Mouse (Mus musculus): ENCODE measurements around the gene Ap1s1. TPM values are rescaled to one million over a fixed set of nuclear protein-coding genes. Genes with fewer than 3 reads are reported as not detected.

The Ap1s1 gene
- polyA plus RNA-seq, 1 experiment from 2014 or later = 209 TPM

- no peak for ATAC-seq (ENCODE audit: low FRiP score)
- Histone ChIP-seq H3K27ac (no peak overlapping the region), H3K9ac (peak overlapping the region; percentile 45), H3K9me3 (no peaks in the 10 kb centered on the region), H3K4me3 (replicated peaks) (peak overlapping the region; percentile 49), H3K4me2 (peak overlapping the region; percentile 98), H3K27me3 (peaks cover 77% of the 10 kb centered on the region), H3K4me1 (peaks cover 37% of the 10 kb centered on the region), H3K36me3 (replicated peaks) (peaks cover 11% of the 10 kb centered on the region)
- WGBS = under 1% methylated on average over 78 of the region's 78 CpGs
Measured at GRCm38 (mm10) chr5:137031076-137032032, 14.6 kb downstream of the Ap1s1 start.

- Histone ChIP-seq H3K9ac (no peak overlapping the region), H3K4me2 (peak overlapping the region; percentile 98), H3K4me1 (peaks cover 39% of the 10 kb centered on the region), H3K27ac (no peak overlapping the region), H3K36me3 (replicated peaks) (peaks cover 2% of the 10 kb centered on the region), H3K9me3 (no peaks in the 10 kb centered on the region), H3K4me3 (replicated peaks) (peak overlapping the region; percentile 49), H3K27me3 (peaks cover 86% of the 10 kb centered on the region)
- ATAC-seq (ENCODE audit: low FRiP score) = no peak
- 11% methylated on average over 22 of the region's 22 CpGs for WGBS
Measured at GRCm38 (mm10) chr5:137030416-137030810, 15.5 kb downstream of the Ap1s1 start.

GRCm38 (mm10) chr5:137029643-137030415, 16.1 kb downstream of the Ap1s1 start:
- WGBS = under 1% methylated on average over 52 of the region's 52 CpGs
- H3K4me3 ChIP-seq (replicated peaks) = peak overlapping the region; percentile 49
- peak; percentile 85 for ATAC-seq (ENCODE audit: low FRiP score)
- peaks cover 92% of the 10 kb centered on the region for H3K27me3 ChIP-seq
- H3K9me3 ChIP-seq = no peaks in the 10 kb centered on the region
- H3K4me2 ChIP-seq = peak overlapping the region; percentile 98
- peaks cover 41% of the 10 kb centered on the region for H3K4me1 ChIP-seq
- no peaks in the 10 kb centered on the region; the same call in 1 of the 2 replicates for H3K36me3 ChIP-seq (replicated peaks)
- H3K9ac ChIP-seq = peak overlapping the region; percentile 44; the same call in 1 of the 2 replicates
- H3K27ac ChIP-seq = no peak overlapping the region

GRCm38 (mm10) chr5:137029273-137029585, 16.7 kb downstream of the Ap1s1 start:
- Histone ChIP-seq H3K4me2 (peak overlapping the region; percentile 98), H3K9ac (peak overlapping the region; percentile 44; the same call in 1 of the 2 replicates), H3K27ac (no peak overlapping the region), H3K36me3 (replicated peaks) (no peaks in the 10 kb centered on the region), H3K27me3 (peaks cover 95% of the 10 kb centered on the region), H3K4me1 (peaks cover 41% of the 10 kb centered on the region), H3K4me3 (replicated peaks) (peak overlapping the region; percentile 49), H3K9me3 (no peaks in the 10 kb centered on the region)
- ATAC-seq (ENCODE audit: low FRiP score) = no peak
- WGBS = 0% methylated on average over 8 of the region's 8 CpGs

- Histone ChIP-seq H3K9ac (no peak overlapping the region), H3K4me3 (replicated peaks) (peak overlapping the region; percentile 49), H3K4me2 (peak overlapping the region; percentile 98), H3K27ac (no peak overlapping the region), H3K4me1 (peaks cover 41% of the 10 kb centered on the region), H3K9me3 (no peaks in the 10 kb centered on the region), H3K36me3 (replicated peaks) (no peaks in the 10 kb centered on the region), H3K27me3 (peaks cover 96% of the 10 kb centered on the region)
- 2% methylated on average over 28 of the region's 29 CpGs for WGBS
- no peak for ATAC-seq (ENCODE audit: low FRiP score)
Measured at GRCm38 (mm10) chr5:137028561-137029272, 17.2 kb downstream of the Ap1s1 start.

GRCm38 (mm10) chr5:137026092-137026491, 19.8 kb downstream of the Ap1s1 start, which contains the start of gene Vgf:
Vgf (plus strand) TSS chr5:137026392.
- no peak for ATAC-seq (ENCODE audit: low FRiP score)
- 0 out of 2 replicates have a peak within 1 kb of the TSS, but pooled peaks have one; percentile 8 for H3K4me3 ChIP-seq (replicated peaks)
- H3K27ac ChIP-seq = no peak within 1 kb of the TSS
- peaks cover 75% of the 10 kb centered on the region for H3K27me3 ChIP-seq
- H3K36me3 ChIP-seq (replicated peaks) = no peaks in the 10 kb centered on the region
- peaks cover 27% of the 10 kb centered on the region for H3K4me1 ChIP-seq
- H3K9me3 ChIP-seq = no peaks in the 10 kb centered on the region
- 27% methylated on average over 4 of the region's 4 CpGs for WGBS
- H3K4me2 ChIP-seq = peak within 1 kb of the TSS; percentile 29
- H3K9ac ChIP-seq = no peak within 1 kb of the TSS

- no peaks in the 10 kb centered on the region for H3K9me3 ChIP-seq
- no peak for ATAC-seq (ENCODE audit: low FRiP score)
- H3K36me3 ChIP-seq (replicated peaks) = no peaks in the 10 kb centered on the region
- H3K9ac ChIP-seq = no peak overlapping the region
- H3K27me3 ChIP-seq = peaks cover 71% of the 10 kb centered on the region
- H3K4me3 ChIP-seq (replicated peaks) = 0 out of 2 replicates have a peak overlapping the region, but pooled peaks have one; percentile 8
- peak overlapping the region; percentile 29 for H3K4me2 ChIP-seq
- H3K27ac ChIP-seq = no peak overlapping the region
- 1% methylated on average over 23 of the region's 23 CpGs for WGBS
- peaks cover 18% of the 10 kb centered on the region for H3K4me1 ChIP-seq
Measured at GRCm38 (mm10) chr5:137025132-137025531, 20.8 kb downstream of the Ap1s1 start.

GRCm38 (mm10) chr5:137024318-137024717, 21.6 kb downstream of the Ap1s1 start:
- 42% methylated on average over 3 of the region's 3 CpGs for WGBS
- no peaks in the 10 kb centered on the region for H3K9me3 ChIP-seq
- ATAC-seq (ENCODE audit: low FRiP score) = no peak
- H3K36me3 ChIP-seq (replicated peaks) = no peaks in the 10 kb centered on the region
- H3K9ac ChIP-seq = no peak overlapping the region
- H3K4me2 ChIP-seq = no peak overlapping the region
- no peak overlapping the region for H3K27ac ChIP-seq
- H3K27me3 ChIP-seq = peaks cover 62% of the 10 kb centered on the region
- H3K4me1 ChIP-seq = peaks cover 13% of the 10 kb centered on the region
- H3K4me3 ChIP-seq (replicated peaks) = no peak overlapping the region

- H3K9ac ChIP-seq = no peak overlapping the region
- H3K4me2 ChIP-seq = no peak overlapping the region
- ATAC-seq (ENCODE audit: low FRiP score) = no peak
- H3K36me3 ChIP-seq (replicated peaks) = no peaks in the 10 kb centered on the region
- H3K4me1 ChIP-seq = no peaks in the 10 kb centered on the region
- H3K9me3 ChIP-seq = no peaks in the 10 kb centered on the region
- 85% methylated on average over 3 of the region's 3 CpGs for WGBS
- no peak overlapping the region for H3K4me3 ChIP-seq (replicated peaks)
- H3K27ac ChIP-seq = no peak overlapping the region
- 0 out of 2 replicates have a peak, but pooled peaks cover 3% of the 10 kb centered on the region for H3K27me3 ChIP-seq
Measured at GRCm38 (mm10) chr5:137015913-137016312, 30.0 kb downstream of the Ap1s1 start.

- ATAC-seq (ENCODE audit: low FRiP score) = no peak
- Histone ChIP-seq H3K36me3 (replicated peaks) (no peaks in the 10 kb centered on the region), H3K9me3 (no peaks in the 10 kb centered on the region), H3K4me2 (no peak overlapping the region), H3K4me3 (replicated peaks) (no peak overlapping the region), H3K4me1 (no peaks in the 10 kb centered on the region), H3K9ac (no peak overlapping the region), H3K27ac (no peak overlapping the region), H3K27me3 (peaks cover 5% of the 10 kb centered on the region; the same call in 1 of the 2 replicates)
- WGBS = 81% methylated on average over 15 of the region's 15 CpGs
Measured at GRCm38 (mm10) chr5:137012401-137012950, 33.5 kb downstream of the Ap1s1 start.

- Histone ChIP-seq H3K4me2 (no peak overlapping the region), H3K36me3 (replicated peaks) (no peaks in the 10 kb centered on the region), H3K27me3 (peaks cover 5% of the 10 kb centered on the region; the same call in 1 of the 2 replicates), H3K4me3 (replicated peaks) (no peak overlapping the region), H3K9ac (no peak overlapping the region), H3K27ac (no peak overlapping the region), H3K4me1 (no peaks in the 10 kb centered on the region), H3K9me3 (no peaks in the 10 kb centered on the region)
- 34% methylated on average over 3 of the region's 3 CpGs for WGBS
- no peak for ATAC-seq (ENCODE audit: low FRiP score)
Measured at GRCm38 (mm10) chr5:137009988-137010387, 35.9 kb downstream of the Ap1s1 start.

Measured in forebrain, embryonic 12.5 days (tissue).